Mouse (Mus musculus): ENCODE data around the gene Rpl35. TPM values are rescaled to one million over a fixed set of nuclear protein-coding genes. Genes with fewer than 3 reads are reported as not detected.

Rpl35 gene
- total and polyA plus RNA-seq, 2 experiments, result 56.9 to 183 TPM

GRCm38 (mm10) chr2:38973223-38973622 lies 32.2 kb downstream of the Rpl35 start:
- Histone ChIP-seq H3K27ac (replicated peaks; ENCODE audit: insufficient read depth, low read depth, low read length) (no peak overlapping the region), H3K4me1 (ENCODE audit: control insufficient read depth, insufficient read depth, low read length) (no peaks in the 10 kb centered on the region), H3K4me3 (ENCODE audit: insufficient read depth, low read depth, low read length) (no peak overlapping the region), H3K36me3 (ENCODE audit: control insufficient read depth, insufficient read depth, low read length) (no peaks in the 10 kb centered on the region), H3K79me2 (ENCODE audit: control insufficient read depth, insufficient read depth, low read length) (no peaks in the 10 kb centered on the region), H3K9ac (ENCODE audit: low read depth, low read length) (no peak overlapping the region), H3K27me3 (ENCODE audit: control insufficient read depth, insufficient read depth, low read length) (no peaks in the 10 kb centered on the region)
- DNase-seq (ENCODE audit: extremely low read depth, low read depth, low spot score), result no peak
- WGBS, result 46% methylated on average over 2 of the region's 2 CpGs
- TF ChIP-seq POLR2A (IDR thresholded peaks at IDR 0.05; ENCODE audit: extremely low read depth, insufficient read depth, low read length) (no peak), CTCF (IDR thresholded peaks at IDR 0.05; ENCODE audit: low read depth, low read length) (no peak)

- H3K27ac ChIP-seq (replicated peaks; ENCODE audit: insufficient read depth, low read depth, low read length), result no peak overlapping the region
- 69% methylated on average over 5 of the region's 5 CpGs for WGBS
- no peak for DNase-seq (ENCODE audit: extremely low read depth, low read depth, low spot score)
- H3K4me1 ChIP-seq (ENCODE audit: control insufficient read depth, insufficient read depth, low read length), result no peaks in the 10 kb centered on the region
- no peaks in the 10 kb centered on the region for H3K27me3 ChIP-seq (ENCODE audit: control insufficient read depth, insufficient read depth, low read length)
- H3K79me2 ChIP-seq (ENCODE audit: control insufficient read depth, insufficient read depth, low read length), result no peaks in the 10 kb centered on the region
- H3K4me3 ChIP-seq (ENCODE audit: insufficient read depth, low read depth, low read length), result no peak overlapping the region
- H3K9ac ChIP-seq (ENCODE audit: low read depth, low read length), result no peak overlapping the region
- TF ChIP-seq POLR2A (IDR thresholded peaks at IDR 0.05; ENCODE audit: extremely low read depth, insufficient read depth, low read length), result no peak
- no peak for TF ChIP-seq CTCF (IDR thresholded peaks at IDR 0.05; ENCODE audit: low read depth, low read length)
- H3K36me3 ChIP-seq (ENCODE audit: control insufficient read depth, insufficient read depth, low read length), result no peaks in the 10 kb centered on the region
Observed at GRCm38 (mm10) chr2:38970057-38970456, 35.4 kb downstream of the Rpl35 start.

GRCm38 (mm10) chr2:38969650-38970049 lies 35.8 kb downstream of the Rpl35 start:
- Histone ChIP-seq H3K79me2 (ENCODE audit: control insufficient read depth, insufficient read depth, low read length) (no peaks in the 10 kb centered on the region), H3K4me1 (ENCODE audit: control insufficient read depth, insufficient read depth, low read length) (no peaks in the 10 kb centered on the region), H3K4me3 (ENCODE audit: insufficient read depth, low read depth, low read length) (no peak overlapping the region), H3K27me3 (ENCODE audit: control insufficient read depth, insufficient read depth, low read length) (no peaks in the 10 kb centered on the region), H3K36me3 (ENCODE audit: control insufficient read depth, insufficient read depth, low read length) (no peaks in the 10 kb centered on the region), H3K9ac (ENCODE audit: low read depth, low read length) (no peak overlapping the region), H3K27ac (replicated peaks; ENCODE audit: insufficient read depth, low read depth, low read length) (no peak overlapping the region)
- no peak for DNase-seq (ENCODE audit: extremely low read depth, low read depth, low spot score)
- WGBS, result 90% methylated on average over 2 of the region's 2 CpGs
- TF ChIP-seq POLR2A (IDR thresholded peaks at IDR 0.05; ENCODE audit: extremely low read depth, insufficient read depth, low read length) (no peak), CTCF (IDR thresholded peaks at IDR 0.05; ENCODE audit: low read depth, low read length) (no peak)

GRCm38 (mm10) chr2:38964198-38964597 lies 41.2 kb downstream of the Rpl35 start:
- H3K27ac ChIP-seq (replicated peaks; ENCODE audit: insufficient read depth, low read depth, low read length), result no peak overlapping the region
- H3K9ac ChIP-seq (ENCODE audit: low read depth, low read length), result no peak overlapping the region
- no peaks in the 10 kb centered on the region for H3K4me1 ChIP-seq (ENCODE audit: control insufficient read depth, insufficient read depth, low read length)
- 53% methylated on average over 4 of the region's 4 CpGs for WGBS
- no peaks in the 10 kb centered on the region for H3K79me2 ChIP-seq (ENCODE audit: control insufficient read depth, insufficient read depth, low read length)
- TF ChIP-seq POLR2A (IDR thresholded peaks at IDR 0.05; ENCODE audit: extremely low read depth, insufficient read depth, low read length) (no peak), CTCF (IDR thresholded peaks at IDR 0.05; ENCODE audit: low read depth, low read length) (no peak)
- no peaks in the 10 kb centered on the region for H3K36me3 ChIP-seq (ENCODE audit: control insufficient read depth, insufficient read depth, low read length)
- H3K4me3 ChIP-seq (ENCODE audit: insufficient read depth, low read depth, low read length), result no peak overlapping the region
- no peaks in the 10 kb centered on the region for H3K27me3 ChIP-seq (ENCODE audit: control insufficient read depth, insufficient read depth, low read length)
- no peak for DNase-seq (ENCODE audit: extremely low read depth, low read depth, low spot score)

- Histone ChIP-seq H3K4me3 (ENCODE audit: insufficient read depth, low read depth, low read length) (no peak overlapping the region), H3K9ac (ENCODE audit: low read depth, low read length) (no peak overlapping the region), H3K4me1 (ENCODE audit: control insufficient read depth, insufficient read depth, low read length) (no peaks in the 10 kb centered on the region), H3K27me3 (ENCODE audit: control insufficient read depth, insufficient read depth, low read length) (no peaks in the 10 kb centered on the region), H3K27ac (replicated peaks; ENCODE audit: insufficient read depth, low read depth, low read length) (no peak overlapping the region), H3K79me2 (ENCODE audit: control insufficient read depth, insufficient read depth, low read length) (no peaks in the 10 kb centered on the region), H3K36me3 (ENCODE audit: control insufficient read depth, insufficient read depth, low read length) (no peaks in the 10 kb centered on the region)
- 77% methylated on average over 5 of the region's 5 CpGs for WGBS
- no peak for DNase-seq (ENCODE audit: extremely low read depth, low read depth, low spot score)
- TF ChIP-seq CTCF (IDR thresholded peaks at IDR 0.05; ENCODE audit: low read depth, low read length), result no peak
- no peak for TF ChIP-seq POLR2A (IDR thresholded peaks at IDR 0.05; ENCODE audit: extremely low read depth, insufficient read depth, low read length)
Observed at GRCm38 (mm10) chr2:38957671-38958223, 47.7 kb downstream of the Rpl35 start.

GRCm38 (mm10) chr2:38956062-38956461 lies 49.4 kb downstream of the Rpl35 start:
- DNase-seq (ENCODE audit: extremely low read depth, low read depth, low spot score), result no peak
- Histone ChIP-seq H3K9ac (ENCODE audit: low read depth, low read length) (no peak overlapping the region), H3K36me3 (ENCODE audit: control insufficient read depth, insufficient read depth, low read length) (no peaks in the 10 kb centered on the region), H3K4me3 (ENCODE audit: insufficient read depth, low read depth, low read length) (no peak overlapping the region), H3K27ac (replicated peaks; ENCODE audit: insufficient read depth, low read depth, low read length) (no peak overlapping the region), H3K79me2 (ENCODE audit: control insufficient read depth, insufficient read depth, low read length) (no peaks in the 10 kb centered on the region), H3K27me3 (ENCODE audit: control insufficient read depth, insufficient read depth, low read length) (no peaks in the 10 kb centered on the region), H3K4me1 (ENCODE audit: control insufficient read depth, insufficient read depth, low read length) (no peaks in the 10 kb centered on the region)
- TF ChIP-seq POLR2A (IDR thresholded peaks at IDR 0.05; ENCODE audit: extremely low read depth, insufficient read depth, low read length), result no peak
- WGBS, result 84% methylated on average over 2 of the region's 2 CpGs
